Mouse (Mus musculus): ENCODE measurements at regions not wholly inside any gene's neighbourhood (a gene's known extent, or its start where the extent isn't known, plus 50 kb on each side); places are given as distances from the start of the nearest gene placed in this dataset.
A peak's percentile ranks its signal among the peaks of the same experiment; 100 is the strongest.

DNA sequence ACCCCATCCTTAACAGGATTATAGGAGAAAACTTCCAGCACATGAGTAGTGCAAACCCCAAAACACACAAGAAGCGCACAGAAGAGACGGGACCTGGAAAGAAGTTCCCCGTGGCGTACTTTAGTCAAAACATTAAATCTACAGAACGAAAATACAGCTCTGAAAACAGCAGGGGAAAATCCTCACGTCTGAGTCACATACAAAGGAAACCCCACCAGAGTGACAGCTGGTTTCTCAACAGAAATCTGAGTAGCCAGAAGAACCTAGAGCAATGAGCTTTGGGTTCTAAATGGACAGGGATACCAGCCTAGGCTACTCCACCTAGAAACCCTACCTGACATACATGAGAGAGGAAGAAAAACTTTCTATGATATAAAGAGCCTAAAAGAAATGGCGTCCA is 234.0 kb upstream of the Hs6st1 start:
- no peak for DNase-seq (ENCODE audit: low spot score in 2 of 2)

- DNase-seq (ENCODE audit: low spot score in 2 of 2) = no peak
Observed at GRCm38 (mm10) chr1:35836552-35836951, 231.6 kb upstream of the Hs6st1 start.

- no peak for DNase-seq (ENCODE audit: low spot score in 2 of 2)
Observed at GRCm38 (mm10) chr1:35838625-35839024, 229.6 kb upstream of the Hs6st1 start.

- peak; percentile 34 to 59 for DNase-seq (ENCODE audit: low spot score in 2 of 2)
Observed at GRCm38 (mm10) chr1:35839446-35839845, 228.8 kb upstream of the Hs6st1 start.

GRCm38 (mm10) chr1:35841626-35842025 is 226.6 kb upstream of the Hs6st1 start:
- no peak for DNase-seq (ENCODE audit: low spot score in 2 of 2)

- DNase-seq (ENCODE audit: low spot score in 2 of 2) = no peak
Observed at GRCm38 (mm10) chr1:35842707-35843106, 225.5 kb upstream of the Hs6st1 start.

DNA sequence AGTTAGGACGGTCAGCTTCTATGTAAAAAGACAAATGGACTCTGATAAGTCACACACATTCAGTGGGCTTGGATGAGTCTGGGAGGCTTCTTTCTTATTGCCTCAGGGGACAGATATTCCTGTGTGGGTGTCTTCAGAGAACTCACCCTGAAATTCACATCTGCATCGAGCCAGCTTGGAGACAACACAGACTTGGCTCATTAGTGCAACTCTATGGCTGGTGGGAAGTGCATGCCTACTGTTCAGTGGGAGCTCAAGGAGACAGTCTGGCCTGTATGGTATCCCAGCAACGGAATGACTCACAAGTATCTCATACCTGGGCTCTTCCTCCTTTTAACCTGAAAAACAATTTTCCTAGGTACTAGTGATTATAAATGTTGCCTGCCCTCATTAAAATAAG is 224.6 kb upstream of the Hs6st1 start:
- DNase-seq (ENCODE audit: low spot score in 2 of 2) = no peak

DNA sequence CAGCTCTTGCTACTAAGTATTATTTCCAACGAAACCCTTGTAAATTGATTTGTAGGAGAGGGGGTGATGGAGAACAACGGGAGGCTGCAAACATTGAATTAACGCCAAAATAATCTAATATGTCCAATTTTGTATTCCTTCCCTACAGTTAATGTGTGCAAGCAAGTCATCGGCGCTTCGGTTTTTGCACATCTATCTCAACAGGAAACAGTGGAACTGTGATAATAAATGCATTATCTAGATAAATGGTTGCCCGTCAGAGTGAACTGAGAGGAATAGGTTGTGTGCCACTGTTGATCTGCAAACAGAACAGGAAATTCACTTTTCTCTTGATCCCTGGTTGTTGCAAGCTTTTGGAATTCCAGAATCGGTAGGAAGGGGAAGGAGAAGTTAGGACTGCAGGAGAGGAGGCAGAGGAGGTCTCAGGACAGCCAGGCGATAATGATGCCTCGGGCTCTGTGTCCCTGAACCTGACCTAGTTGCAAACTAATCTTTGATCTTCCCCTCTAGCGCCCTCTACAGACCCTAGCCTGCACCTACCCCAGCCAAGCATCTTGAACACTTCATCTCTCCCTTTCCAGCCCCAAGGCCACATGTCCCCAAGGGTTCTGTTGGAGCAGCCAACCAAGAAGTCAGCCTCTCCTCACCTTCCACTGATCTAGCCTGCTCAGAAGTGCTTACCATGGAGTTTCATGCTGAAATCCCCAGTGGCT is 221.8 kb upstream of the Hs6st1 start:
- peak in 1 of 2 experiments; percentile 17 for DNase-seq (ENCODE audit: low spot score in 2 of 2)

DNA sequence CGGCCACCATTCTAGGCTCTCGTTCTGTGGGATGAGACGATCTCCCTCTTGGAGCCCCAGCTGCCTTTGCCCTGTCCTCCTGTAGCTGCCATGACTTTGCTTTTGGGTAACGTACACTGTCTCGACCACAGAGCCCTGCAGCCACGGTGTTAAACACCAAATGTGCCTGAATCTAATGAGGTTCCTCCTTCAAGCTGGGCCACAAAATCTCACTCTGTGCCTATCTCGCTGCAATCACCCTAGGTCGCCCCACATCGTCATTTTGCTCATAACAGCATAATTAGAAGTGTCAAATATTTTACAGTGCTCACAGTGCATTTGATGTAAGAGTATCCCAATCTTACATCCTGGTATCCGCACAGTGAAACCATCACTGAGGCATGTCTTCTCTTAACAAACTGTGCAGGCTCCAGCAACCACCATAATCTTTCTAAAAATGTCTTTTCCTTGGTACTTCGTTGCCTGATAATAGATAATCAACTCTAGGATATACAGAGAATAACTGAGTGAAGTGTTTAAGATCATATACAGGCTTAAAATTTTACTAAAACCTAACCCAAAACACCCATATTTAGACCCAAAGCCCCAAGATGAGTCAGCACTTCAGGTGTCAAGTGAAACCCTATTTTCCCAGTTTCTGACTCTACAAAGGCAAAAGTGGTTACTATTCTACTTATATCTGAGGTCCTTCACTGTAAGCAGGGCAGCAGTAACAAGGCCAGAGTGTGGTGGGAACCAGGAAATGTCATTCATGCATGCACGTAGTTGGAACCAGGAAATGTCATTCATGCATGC is 219.8 kb upstream of the Hs6st1 start:
- no peak for DNase-seq (ENCODE audit: low spot score in 2 of 2)

DNA sequence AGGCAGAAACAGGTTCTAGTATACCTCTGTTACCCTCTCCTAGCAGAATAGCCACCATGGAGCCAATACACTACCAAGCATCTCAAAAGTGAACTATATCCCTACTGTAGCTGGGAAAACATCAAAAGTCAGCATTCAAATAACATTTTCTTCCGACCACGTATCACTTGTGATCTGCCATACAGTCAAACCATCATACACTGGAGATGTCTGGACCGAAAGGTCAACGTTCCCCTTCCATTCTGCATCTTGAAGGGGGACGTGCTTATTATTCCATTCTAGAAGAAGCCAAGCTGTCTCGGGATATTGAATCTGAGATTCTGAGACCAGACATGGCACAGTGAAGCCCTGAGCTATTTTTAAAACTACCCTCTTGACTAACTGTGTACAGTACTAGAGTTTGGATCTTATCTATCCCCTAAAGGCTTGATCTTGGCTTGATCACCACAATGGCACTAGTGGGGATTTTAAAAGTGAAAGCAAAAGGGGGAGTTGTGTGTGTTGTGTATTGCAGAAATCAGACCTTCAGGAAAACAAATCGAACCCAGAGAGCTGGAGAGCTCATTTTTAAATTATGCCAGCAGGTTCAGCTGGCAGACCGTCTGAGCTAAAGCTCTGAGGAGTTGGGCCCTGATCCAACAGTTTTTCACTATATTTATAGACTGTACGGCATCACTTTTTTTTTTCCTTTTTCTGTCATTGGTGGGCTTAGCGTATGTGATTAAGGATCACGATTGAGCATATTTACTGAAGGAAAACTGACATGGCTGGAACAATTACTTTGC is 218.6 kb upstream of the Hs6st1 start:
- no peak for DNase-seq (ENCODE audit: low spot score in 2 of 2)

GRCm38 (mm10) chr1:35850191-35850545 is 218.0 kb upstream of the Hs6st1 start:
- no peak for DNase-seq (ENCODE audit: low spot score in 2 of 2)

DNA sequence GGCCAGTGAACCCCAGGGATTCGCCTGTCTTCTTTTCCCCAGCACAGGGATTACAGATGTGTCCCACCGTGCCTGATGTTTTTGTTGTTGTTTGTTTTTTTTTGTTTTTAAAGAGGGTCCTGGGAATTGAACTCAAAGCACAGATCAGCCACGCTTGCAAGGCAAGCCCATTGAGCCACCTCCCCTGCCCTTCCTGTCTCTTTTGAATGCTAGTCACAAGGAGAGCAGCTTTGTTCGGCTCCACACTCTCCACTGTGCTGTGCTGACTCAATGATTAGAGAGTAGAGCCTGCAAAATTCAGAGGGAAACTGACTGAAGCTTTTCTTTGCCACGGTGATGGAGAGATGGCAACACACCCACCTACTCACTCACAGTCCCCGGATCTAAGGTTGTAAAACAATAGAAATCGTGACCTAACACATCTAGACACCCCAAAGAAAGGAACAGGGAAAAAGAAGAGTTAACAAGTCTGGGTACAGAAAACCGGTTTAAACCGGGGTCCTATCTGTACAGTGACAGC is 217.6 kb upstream of the Hs6st1 start:
- DNase-seq (ENCODE audit: low spot score in 2 of 2) = no peak

DNA sequence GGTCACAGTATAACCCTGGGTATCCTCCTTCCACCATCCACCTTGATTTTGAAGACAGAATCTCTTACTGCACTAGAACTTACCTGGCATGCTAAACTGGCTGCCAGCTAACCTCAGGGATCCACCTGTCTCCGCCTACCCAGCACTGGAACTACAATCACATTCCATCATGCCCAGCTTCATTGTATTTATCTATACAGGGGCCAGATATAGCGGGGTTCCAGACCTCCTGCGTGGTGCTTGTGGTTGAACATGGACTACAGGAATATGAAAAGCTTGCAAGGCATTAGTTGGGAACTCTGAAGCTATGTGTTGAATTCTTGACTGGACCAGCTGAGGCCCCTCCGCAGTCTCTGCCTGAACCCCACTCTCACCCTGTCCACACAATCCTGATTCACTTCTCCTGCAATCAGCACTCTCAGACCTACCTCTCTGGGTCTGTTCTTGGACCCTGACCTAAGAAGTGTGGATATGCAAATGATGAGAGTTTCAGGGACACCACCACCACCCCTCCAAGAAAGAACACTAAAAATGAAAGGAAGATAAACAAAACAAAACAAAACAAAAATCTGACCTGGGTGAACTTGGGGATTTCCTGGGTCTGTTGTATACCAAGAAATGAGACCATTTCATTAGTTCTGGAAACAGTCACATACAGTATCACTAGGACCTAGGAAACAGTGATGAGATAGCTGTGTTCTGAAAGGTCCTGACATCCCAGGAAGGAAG is 216.4 kb upstream of the Hs6st1 start:
- no peak for DNase-seq (ENCODE audit: low spot score in 2 of 2)

- DNase-seq (ENCODE audit: low spot score in 2 of 2) = no peak
Observed at GRCm38 (mm10) chr1:35853018-35853417, 215.2 kb upstream of the Hs6st1 start.

- no peak for DNase-seq (ENCODE audit: low spot score in 2 of 2)
Observed at GRCm38 (mm10) chr1:35855650-35856049, 212.6 kb upstream of the Hs6st1 start.

DNA sequence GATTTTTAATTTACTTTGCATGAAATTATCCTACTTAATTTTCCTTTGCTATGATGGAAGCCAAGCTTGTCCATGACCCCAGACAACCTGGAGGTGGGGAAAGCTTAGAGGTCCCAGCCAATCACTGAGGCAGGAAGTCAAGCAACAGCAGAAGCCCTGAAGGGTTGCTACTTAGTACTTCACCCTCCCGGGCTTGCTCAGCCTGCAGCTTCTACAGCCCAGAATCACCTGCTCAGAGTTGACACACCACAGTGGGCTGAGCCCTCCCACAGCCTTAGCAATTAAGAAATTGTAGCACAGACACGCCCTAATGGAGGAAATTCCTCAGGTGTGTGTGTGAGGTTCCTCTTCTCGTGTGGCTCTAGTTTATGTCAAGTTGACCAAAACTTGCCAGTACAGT is 209.9 kb upstream of the Hs6st1 start:
- DNase-seq (ENCODE audit: low spot score in 2 of 2) = peak in 1 of 2 experiments; percentile 12

GRCm38 (mm10) chr1:35860779-35861178 is 207.4 kb upstream of the Hs6st1 start:
- peak in 1 of 2 experiments; percentile 40 for DNase-seq (ENCODE audit: low spot score in 2 of 2)

GRCm38 (mm10) chr1:35862196-35862595 is 206.0 kb upstream of the Hs6st1 start:
- no peak for DNase-seq (ENCODE audit: low spot score in 2 of 2)

DNA sequence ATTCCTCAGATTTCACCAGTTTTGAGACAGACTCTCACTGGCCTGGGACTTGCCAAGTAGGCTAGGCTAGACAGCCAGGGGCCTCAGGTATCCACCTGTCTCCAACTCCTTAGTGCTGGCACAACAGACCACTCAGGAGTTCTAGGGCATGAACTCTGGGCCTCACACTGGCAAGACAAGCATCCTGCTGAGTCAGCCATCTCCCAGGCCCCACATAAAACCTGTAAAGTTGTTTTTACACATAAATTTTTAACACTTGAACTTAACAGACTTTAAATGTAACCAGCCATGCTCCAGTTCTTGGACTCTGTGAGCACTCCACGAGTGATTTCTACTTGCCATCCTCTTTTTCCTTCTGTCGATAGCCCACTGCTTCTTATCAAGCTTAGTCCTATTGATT is 205.5 kb upstream of the Hs6st1 start:
- DNase-seq (ENCODE audit: low spot score in 2 of 2) = no peak

GRCm38 (mm10) chr1:35864246-35864645 is 204.0 kb upstream of the Hs6st1 start:
- no peak for DNase-seq (ENCODE audit: low spot score in 2 of 2)

DNA sequence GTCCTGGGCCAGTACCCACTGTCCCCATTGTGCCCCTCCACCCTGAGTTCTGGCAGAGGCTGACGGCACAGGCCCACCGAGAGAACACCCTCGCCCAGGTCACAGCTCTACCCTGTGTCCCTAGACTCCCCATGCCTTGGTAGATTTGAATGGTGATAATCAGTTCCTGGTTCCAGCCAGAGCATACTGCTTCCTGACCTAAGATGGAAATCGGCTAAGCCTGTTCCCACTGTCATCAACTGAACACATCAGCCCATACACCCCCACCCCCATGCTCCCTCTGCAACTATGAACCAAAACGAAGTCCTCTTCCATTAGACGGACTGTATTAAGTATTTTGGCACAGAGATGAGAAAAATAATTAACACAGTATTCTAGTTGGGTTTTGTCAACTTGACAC is 202.9 kb upstream of the Hs6st1 start:
- no peak for DNase-seq (ENCODE audit: low spot score in 2 of 2)

DNA sequence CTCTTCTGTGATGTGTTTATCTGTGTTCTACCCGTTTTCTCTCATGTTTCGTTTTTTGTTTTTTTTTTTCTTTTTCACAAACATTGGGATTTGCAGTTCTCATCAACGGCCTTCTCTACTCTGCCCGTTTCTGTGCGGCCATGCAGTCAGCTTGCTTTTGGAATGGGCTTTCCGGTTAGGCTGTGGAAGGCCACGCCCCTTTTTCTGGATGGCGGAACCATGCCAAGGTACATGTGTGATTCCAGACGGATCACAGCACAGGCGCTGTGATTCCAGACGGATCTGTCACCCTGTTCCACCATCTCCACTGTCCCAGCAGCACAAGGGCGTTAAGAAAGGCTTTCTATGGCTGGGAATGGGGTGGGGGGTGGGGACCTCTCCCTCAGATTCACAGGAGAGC is 201.6 kb upstream of the Hs6st1 start:
- no peak for DNase-seq (ENCODE audit: low spot score in 2 of 2)
